In the genomic region with DNA sequence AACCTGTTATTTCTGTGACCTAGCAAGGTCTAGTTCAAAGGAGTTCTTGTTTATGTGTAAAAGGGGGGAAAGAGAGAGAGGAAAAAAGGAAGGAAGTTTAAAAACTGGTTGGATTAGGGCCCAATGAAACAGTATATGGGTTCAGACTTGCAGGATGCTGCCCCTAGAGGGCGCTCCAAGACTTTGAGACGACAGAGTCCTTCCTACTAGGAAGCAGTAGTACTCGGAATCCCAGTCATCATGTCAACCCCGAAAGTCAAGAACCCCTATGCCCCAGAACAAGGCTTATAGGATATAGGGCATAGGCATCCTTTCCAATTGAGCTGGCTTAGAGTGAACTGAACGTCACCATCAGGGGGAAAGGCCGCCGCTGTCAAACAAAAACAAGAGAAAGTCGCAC, we compare ENCODE assay signal across 9 mouse cellular contexts. TPM values are rescaled to one million over a fixed set of nuclear protein-coding genes. Genes with fewer than 3 reads are reported as not detected.
DNase-seq lines count a peak whose midpoint lies in the region; ATAC-seq and TF ChIP-seq lines count a peak whose summit lies in the region.
"Had no signal": no experiment of that assay in that cellular context is flagged by ENCODE, and none has a peak within 500 bp of the region (broad histone marks: within the 10 kb centered on the region; RNA-seq: fewer than 3 reads in every experiment).

No protein-coding gene starts in this region.

- POLR2A ChIA-PET in Patski (lab: Charles Lee) = interaction anchor here (0.6 kb wide), 1 partner anchor 490 kb away, joined by 3 read pairs; no protein-coding TSS in a partner anchor

- no peaks in the 10 kb centered on the region for H3K27me3 ChIP-seq in Patski
- peaks cover 11% of the 10 kb centered on the region; the same call in 1 of the 2 replicates for H3K27me3 ChIP-seq in forebrain, embryonic 10.5 days (ENCODE audit: poor library complexity, severe bottlenecking)

- CTCF ChIA-PET in Patski (lab: Charles Lee) = interaction anchor here (0.7 to 2.5 kb wide), 11 partner anchors 14 to 542 kb away, joined by 3 to 10 read pairs (median 4); no protein-coding TSS in a partner anchor

- in situ Hi-C loops in Patski (cut with MboI; ENCODE audit: low pct_unique_long_range_greater_than_20kb) = loop anchor here (10.0 to 25.0 kb wide), 2 partner anchors 757 to 885 kb away; no protein-coding TSS in a partner anchor

- peak; percentile 49 for ATAC-seq in Patski
- no peak for ATAC-seq in erythroblast, adult 5-6 weeks (replicated peaks; ENCODE audit: low FRiP score, poor library complexity, severe bottlenecking)

- H3K27ac ChIP-seq in forebrain, embryonic 10.5 days = no peak overlapping the region
- H3K27ac ChIP-seq: macrophage had no signal

- peaks cover 5% of the 10 kb centered on the region; the same call in 1 of the 2 replicates for H3K4me1 ChIP-seq in forebrain, embryonic 10.5 days

- peak; percentile 89 for TF ChIP-seq CTCF in Patski (IDR thresholded peaks at IDR 0.05)

- no peaks in the 10 kb centered on the region for H3K9me3 ChIP-seq in forebrain, embryonic 10.5 days

- no peaks in the 10 kb centered on the region for H3K36me3 ChIP-seq in forebrain, embryonic 10.5 days (replicated peaks)

- H3K4me3 ChIP-seq in forebrain, embryonic 10.5 days = no peak overlapping the region

- 39% methylated on average over 8 of the region's 8 CpGs for WGBS in forebrain, embryonic 10.5 days

- DNase-seq in Patski (ENCODE audit: low read depth, low spot score) = no peak
- DNase-seq in c-Kit-negative CD71-positive TER-119-positive erythroid progenitor cells, embryonic 14.5 days (ENCODE audit: low read depth, low spot score) = peak; percentile 20
- peak; percentile 77 for DNase-seq in forebrain, embryonic 10.5 days (ENCODE audit: extremely low spot score, low spot score)
- DNase-seq in heart, postnatal 36 days = peak; percentile 72 to 80
- DNase-seq in layer of hippocampus, adult 11-12 months (ENCODE audit: low spot score) = peak; percentile 76
- DNase-seq in lung, postnatal 36 days = peak; percentile 83
- DNase-seq in right cerebral cortex, postnatal 4 days = peak; percentile 90

- intact Hi-C loops in heart, postnatal 36 days (cut with DNase I) = loop anchor here (1.0 to 2.0 kb wide), 2 partner anchors 489 to 757 kb away; no protein-coding TSS in a partner anchor

RNA-seq across cellular contexts. Expression of gene Parva, which starts 50.0 kb away (rescaled TPM):
- 138 TPM for polyA plus RNA-seq in Patski (2021)
- 51.6 and 54.7 TPM in 2 replicates for polyA plus RNA-seq in forebrain, embryonic 10.5 days (2016; fragmentation: Nextera tagmentation; extraction: Ambion mirVana)
- total RNA-seq in heart, postnatal 36 days (2021) = 10 to 100 TPM; 55.3 to 56.4 TPM
- not detected in 2 replicates for total RNA-seq in erythroblast, adult 5-6 weeks (2015; ENCODE audit: low replicate concordance)
- total RNA-seq in erythroblast, adult 5-6 weeks (2017; ENCODE audit: low replicate concordance) = not detected in 2 replicates

Comparison
In these comparisons a context has a peak if more than half of its experiments do, and no peak if none do; other contexts are left out.
1. RNA of gene Parva, which starts 50.0 kb away (total RNA-seq): 55.3 to 56.4 TPM in heart, postnatal 36 days; not detected in erythroblast, adult 5-6 weeks; every median in the first group is over 10 times any median in the second.